Mouse (Mus musculus): ENCODE data around the gene C130074G19Rik. TPM values are rescaled to one million over a fixed set of nuclear protein-coding genes. Genes with fewer than 3 reads are reported as not detected.

The C130074G19Rik gene
- polyA plus RNA-seq (2015; fragmentation: Nextera tagmentation; extraction: Ambion mirVana) = 1.8 and 2.0 TPM in 2 replicates

- Histone ChIP-seq H3K4me3 (ENCODE audit: low read length) (peak within 1 kb of the TSS; percentile 63), H3K9ac (ENCODE audit: low read depth, low read length) (peak within 1 kb of the TSS; percentile 72), H3K36me3 (ENCODE audit: control insufficient read depth, insufficient read depth, low read length) (no peaks in the 10 kb centered on the region), H3K4me2 (ENCODE audit: low read depth, low read length) (peak within 1 kb of the TSS; percentile 75), H3K27ac (ENCODE audit: low read length) (no peak within 1 kb of the TSS), H3K27me3 (replicated peaks; ENCODE audit: control insufficient read depth, insufficient read depth, low read length) (peaks cover 9% of the 10 kb centered on the region), H3K4me1 (ENCODE audit: control insufficient read depth, insufficient read depth, low read length) (peaks cover 9% of the 10 kb centered on the region; the same call in 1 of the 2 replicates), H3K9me3 (ENCODE audit: control insufficient read depth, low read length) (no peaks in the 10 kb centered on the region)
- 3% methylated on average over 77 of the region's 77 CpGs for WGBS
- ATAC-seq = peak; percentile 98
Observed at GRCm38 (mm10) chr1:184882281-184883268, at the start of gene C130074G19Rik. C130074G19Rik (minus strand) TSS chr1:184883218.

- no peak for ATAC-seq
- Histone ChIP-seq H3K9ac (ENCODE audit: low read depth, low read length) (no peak overlapping the region), H3K27ac (ENCODE audit: low read length) (no peak overlapping the region), H3K27me3 (replicated peaks; ENCODE audit: control insufficient read depth, insufficient read depth, low read length) (no peaks in the 10 kb centered on the region), H3K9me3 (ENCODE audit: control insufficient read depth, low read length) (no peaks in the 10 kb centered on the region), H3K4me2 (ENCODE audit: low read depth, low read length) (no peak overlapping the region), H3K4me1 (ENCODE audit: control insufficient read depth, insufficient read depth, low read length) (no peaks in the 10 kb centered on the region), H3K36me3 (ENCODE audit: control insufficient read depth, insufficient read depth, low read length) (0 out of 2 replicates have a peak, but pooled peaks cover 3% of the 10 kb centered on the region), H3K4me3 (ENCODE audit: low read length) (no peak overlapping the region)
- WGBS = 83% methylated on average over 6 of the region's 6 CpGs
Observed at GRCm38 (mm10) chr1:184931097-184931496, 48.1 kb upstream of the C130074G19Rik start.

GRCm38 (mm10) chr1:184928382-184928781 lies 45.4 kb upstream of the C130074G19Rik start:
- Histone ChIP-seq H3K9ac (ENCODE audit: low read depth, low read length) (no peak overlapping the region), H3K27ac (ENCODE audit: low read length) (no peak overlapping the region), H3K4me1 (ENCODE audit: control insufficient read depth, insufficient read depth, low read length) (no peaks in the 10 kb centered on the region), H3K9me3 (ENCODE audit: control insufficient read depth, low read length) (no peaks in the 10 kb centered on the region), H3K4me3 (ENCODE audit: low read length) (no peak overlapping the region), H3K36me3 (ENCODE audit: control insufficient read depth, insufficient read depth, low read length) (0 out of 2 replicates have a peak, but pooled peaks cover 3% of the 10 kb centered on the region), H3K4me2 (ENCODE audit: low read depth, low read length) (no peak overlapping the region), H3K27me3 (replicated peaks; ENCODE audit: control insufficient read depth, insufficient read depth, low read length) (no peaks in the 10 kb centered on the region)
- 100% methylated on average over 1 of the region's 1 CpGs for WGBS
- ATAC-seq = no peak

GRCm38 (mm10) chr1:184927911-184928310 lies 44.9 kb upstream of the C130074G19Rik start:
- Histone ChIP-seq H3K4me1 (ENCODE audit: control insufficient read depth, insufficient read depth, low read length) (no peaks in the 10 kb centered on the region), H3K27me3 (replicated peaks; ENCODE audit: control insufficient read depth, insufficient read depth, low read length) (no peaks in the 10 kb centered on the region), H3K36me3 (ENCODE audit: control insufficient read depth, insufficient read depth, low read length) (0 out of 2 replicates have a peak, but pooled peaks cover 3% of the 10 kb centered on the region), H3K9ac (ENCODE audit: low read depth, low read length) (no peak overlapping the region), H3K4me2 (ENCODE audit: low read depth, low read length) (no peak overlapping the region), H3K4me3 (ENCODE audit: low read length) (no peak overlapping the region), H3K9me3 (ENCODE audit: control insufficient read depth, low read length) (no peaks in the 10 kb centered on the region), H3K27ac (ENCODE audit: low read length) (no peak overlapping the region)
- 89% methylated on average over 1 of the region's 1 CpGs for WGBS
- ATAC-seq = no peak

- Histone ChIP-seq H3K27ac (ENCODE audit: low read length) (no peak overlapping the region), H3K9me3 (ENCODE audit: control insufficient read depth, low read length) (no peaks in the 10 kb centered on the region), H3K36me3 (ENCODE audit: control insufficient read depth, insufficient read depth, low read length) (0 out of 2 replicates have a peak, but pooled peaks cover 3% of the 10 kb centered on the region), H3K27me3 (replicated peaks; ENCODE audit: control insufficient read depth, insufficient read depth, low read length) (no peaks in the 10 kb centered on the region), H3K4me2 (ENCODE audit: low read depth, low read length) (no peak overlapping the region), H3K4me3 (ENCODE audit: low read length) (no peak overlapping the region), H3K9ac (ENCODE audit: low read depth, low read length) (no peak overlapping the region), H3K4me1 (ENCODE audit: control insufficient read depth, insufficient read depth, low read length) (no peaks in the 10 kb centered on the region)
- no peak for ATAC-seq
- 90% methylated on average over 13 of the region's 13 CpGs for WGBS
Observed at GRCm38 (mm10) chr1:184922824-184923223, 39.8 kb upstream of the C130074G19Rik start.

GRCm38 (mm10) chr1:184920057-184920456 lies 37.0 kb upstream of the C130074G19Rik start:
- no peak for ATAC-seq
- Histone ChIP-seq H3K27ac (ENCODE audit: low read length) (no peak overlapping the region), H3K9ac (ENCODE audit: low read depth, low read length) (no peak overlapping the region), H3K36me3 (ENCODE audit: control insufficient read depth, insufficient read depth, low read length) (no peaks in the 10 kb centered on the region), H3K4me1 (ENCODE audit: control insufficient read depth, insufficient read depth, low read length) (no peaks in the 10 kb centered on the region), H3K4me2 (ENCODE audit: low read depth, low read length) (no peak overlapping the region), H3K27me3 (replicated peaks; ENCODE audit: control insufficient read depth, insufficient read depth, low read length) (no peaks in the 10 kb centered on the region), H3K4me3 (ENCODE audit: low read length) (no peak overlapping the region), H3K9me3 (ENCODE audit: control insufficient read depth, low read length) (no peaks in the 10 kb centered on the region)
- 76% methylated on average over 5 of the region's 5 CpGs for WGBS

- no peaks in the 10 kb centered on the region for H3K9me3 ChIP-seq (ENCODE audit: control insufficient read depth, low read length)
- H3K4me3 ChIP-seq (ENCODE audit: low read length) = no peak overlapping the region
- H3K27me3 ChIP-seq (replicated peaks; ENCODE audit: control insufficient read depth, insufficient read depth, low read length) = no peaks in the 10 kb centered on the region
- no peaks in the 10 kb centered on the region for H3K4me1 ChIP-seq (ENCODE audit: control insufficient read depth, insufficient read depth, low read length)
- ATAC-seq = no peak
- H3K36me3 ChIP-seq (ENCODE audit: control insufficient read depth, insufficient read depth, low read length) = no peaks in the 10 kb centered on the region
- 89% methylated on average over 5 of the region's 5 CpGs for WGBS
- H3K27ac ChIP-seq (ENCODE audit: low read length) = no peak overlapping the region
- H3K4me2 ChIP-seq (ENCODE audit: low read depth, low read length) = no peak overlapping the region
- H3K9ac ChIP-seq (ENCODE audit: low read depth, low read length) = no peak overlapping the region
Observed at GRCm38 (mm10) chr1:184918227-184918888, 35.3 kb upstream of the C130074G19Rik start.

GRCm38 (mm10) chr1:184912336-184912735 lies 29.3 kb upstream of the C130074G19Rik start:
- peaks cover 5% of the 10 kb centered on the region for H3K4me1 ChIP-seq (ENCODE audit: control insufficient read depth, insufficient read depth, low read length)
- no peaks in the 10 kb centered on the region for H3K9me3 ChIP-seq (ENCODE audit: control insufficient read depth, low read length)
- no peak overlapping the region for H3K4me3 ChIP-seq (ENCODE audit: low read length)
- H3K36me3 ChIP-seq (ENCODE audit: control insufficient read depth, insufficient read depth, low read length) = no peaks in the 10 kb centered on the region; the same call in 1 of the 2 replicates
- no peak overlapping the region for H3K4me2 ChIP-seq (ENCODE audit: low read depth, low read length)
- ATAC-seq = 0 out of 2 replicates have a peak, but pooled peaks have one; percentile 5
- no peak overlapping the region for H3K27ac ChIP-seq (ENCODE audit: low read length)
- 93% methylated on average over 18 of the region's 18 CpGs for WGBS
- H3K27me3 ChIP-seq (replicated peaks; ENCODE audit: control insufficient read depth, insufficient read depth, low read length) = no peaks in the 10 kb centered on the region
- no peak overlapping the region; the same call in 1 of the 2 replicates for H3K9ac ChIP-seq (ENCODE audit: low read depth, low read length)

- ATAC-seq = peak; percentile 90
- WGBS = 70% methylated on average over 6 of the region's 6 CpGs
Observed at GRCm38 (mm10) chr1:184911861-184912260, 28.8 kb upstream of the C130074G19Rik start.

More at GRCm38 (mm10) chr1:184911861-184912260, 28.8 kb upstream of the C130074G19Rik start:
- Histone ChIP-seq H3K27ac (ENCODE audit: low read length) (no peak overlapping the region), H3K4me3 (ENCODE audit: low read length) (no peak overlapping the region), H3K9ac (ENCODE audit: low read depth, low read length) (no peak overlapping the region; the same call in 1 of the 2 replicates), H3K4me2 (ENCODE audit: low read depth, low read length) (no peak overlapping the region), H3K4me1 (ENCODE audit: control insufficient read depth, insufficient read depth, low read length) (peaks cover 5% of the 10 kb centered on the region), H3K9me3 (ENCODE audit: control insufficient read depth, low read length) (no peaks in the 10 kb centered on the region), H3K36me3 (ENCODE audit: control insufficient read depth, insufficient read depth, low read length) (no peaks in the 10 kb centered on the region; the same call in 1 of the 2 replicates), H3K27me3 (replicated peaks; ENCODE audit: control insufficient read depth, insufficient read depth, low read length) (no peaks in the 10 kb centered on the region)
